Mouse (Mus musculus): ENCODE measurements at regions not wholly inside any gene's neighbourhood (a gene's known extent, or its start where the extent isn't known, plus 50 kb on each side); places are given as distances from the start of the nearest gene placed in this dataset.
"Not testable (repeated sequence)": the region's sequence is repeated elsewhere in the genome, so short reads cannot be mapped to it uniquely, and the experiment has no call there.

DNA sequence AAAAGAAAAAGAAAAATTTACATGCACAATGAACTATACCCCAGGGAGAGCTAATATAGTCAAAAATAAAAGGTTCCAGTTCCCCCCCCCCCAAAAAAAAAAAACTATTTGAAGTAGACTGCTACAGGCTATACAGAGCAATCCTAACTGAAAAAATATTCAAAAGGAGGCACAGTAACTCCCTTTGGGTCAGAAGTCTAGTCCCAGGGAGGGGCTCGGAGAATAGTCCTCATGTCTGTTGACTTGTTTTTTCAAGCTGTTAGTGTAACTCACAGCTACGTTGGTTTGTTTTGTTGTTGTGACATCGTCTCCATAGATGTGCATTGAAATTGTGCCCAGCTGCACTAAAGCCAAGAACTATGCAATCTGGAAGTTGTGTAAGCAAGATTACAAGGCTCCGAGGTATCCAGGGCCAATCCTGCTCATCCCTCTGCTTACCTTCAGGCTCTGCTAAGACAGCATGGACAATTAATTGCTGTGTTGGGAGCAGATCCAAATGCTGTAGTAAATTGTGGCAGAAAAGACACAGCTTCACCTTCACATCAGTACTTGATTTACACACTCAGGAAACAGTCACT lies 137.2 kb upstream of the Pnpt1 start:
- CTCF ChIA-PET: no interaction called here

DNA sequence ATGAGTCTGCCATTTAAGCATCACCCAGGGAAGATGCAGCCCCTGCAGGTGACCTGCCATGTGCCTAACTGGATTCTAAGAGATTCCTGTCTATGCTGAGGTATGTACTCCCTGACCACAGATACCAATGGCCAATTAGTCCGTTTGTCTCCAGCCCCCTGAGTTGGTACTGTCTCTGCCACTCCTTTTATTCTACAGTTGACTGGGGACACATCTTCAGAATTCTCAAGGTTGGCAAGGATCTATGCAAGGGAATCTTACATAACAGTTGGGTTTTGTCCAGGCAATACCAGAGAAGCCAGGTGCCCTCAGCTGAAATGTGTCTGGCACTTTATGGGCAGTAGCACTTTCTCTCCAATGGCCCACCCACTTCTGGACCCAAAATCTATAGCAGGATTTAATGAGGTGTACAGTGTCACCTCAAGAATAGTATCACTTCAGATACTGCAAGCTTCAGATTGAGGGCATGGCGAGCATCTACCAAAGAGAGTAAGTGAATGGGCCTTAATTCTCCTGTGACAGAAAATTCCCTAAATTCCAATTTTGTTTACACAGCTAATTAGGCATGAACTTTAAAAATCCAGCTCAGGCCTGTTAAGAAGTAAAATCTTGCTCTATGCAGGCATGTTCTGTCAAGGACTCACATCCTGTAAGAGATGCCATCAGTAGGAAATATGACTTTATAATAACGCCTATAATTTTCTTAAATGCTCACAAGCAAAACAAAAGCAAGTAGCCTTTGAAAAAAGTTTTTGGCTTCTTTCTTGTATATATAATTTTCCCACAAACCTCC lies 132.0 kb upstream of the Pnpt1 start:
- CTCF ChIA-PET: no interaction called here

- CTCF ChIA-PET: no interaction called here
Observed at GRCm38 (mm10) chr11:28999196-28999595, 131.3 kb upstream of the Pnpt1 start.

GRCm38 (mm10) chr11:28999620-29000019 lies 130.9 kb upstream of the Pnpt1 start:
- CTCF ChIA-PET: no interaction called here

DNA sequence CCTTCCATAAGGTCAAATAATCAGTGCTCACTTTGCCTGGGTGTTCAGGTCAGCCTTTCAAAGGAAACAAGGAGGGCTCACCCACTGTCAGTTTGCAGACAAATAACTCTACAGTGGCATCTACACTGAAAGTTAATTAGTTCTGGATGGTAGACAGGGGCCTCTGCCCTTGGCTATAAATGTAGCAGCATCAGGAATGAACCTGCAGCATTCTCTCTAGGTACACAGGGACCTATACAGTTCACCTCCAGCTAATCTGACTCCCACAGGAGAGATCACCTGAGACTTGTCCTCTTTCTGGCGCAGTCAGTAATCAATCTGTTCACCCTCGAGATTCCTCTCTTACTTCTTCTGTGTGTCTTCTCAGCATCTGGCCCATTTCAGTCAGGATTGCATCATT lies 130.3 kb upstream of the Pnpt1 start:
- CTCF ChIA-PET: no interaction called here

- CTCF ChIA-PET: no interaction called here
Observed at GRCm38 (mm10) chr11:29017406-29017805, 113.1 kb upstream of the Pnpt1 start.

DNA sequence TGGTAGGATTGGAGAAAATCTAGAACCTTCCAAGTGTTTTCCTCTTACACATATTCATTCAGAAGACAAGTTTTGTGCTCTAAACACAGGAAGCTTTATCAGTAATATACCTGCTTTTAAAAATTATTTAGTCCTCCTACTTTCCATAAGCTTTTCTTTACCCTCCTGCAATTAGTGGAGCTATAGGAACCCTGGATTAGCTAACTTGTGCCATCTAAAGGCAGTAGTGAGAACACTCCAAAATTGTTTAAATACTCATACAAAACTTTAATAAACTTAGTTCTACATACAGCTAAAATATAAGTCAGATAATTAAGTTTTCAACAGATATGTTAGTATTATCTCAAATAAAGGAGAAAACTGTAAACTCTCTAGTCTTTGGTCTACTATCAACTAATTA lies 89.7 kb upstream of the Pnpt1 start:
- CTCF ChIA-PET: no interaction called here

GRCm38 (mm10) chr11:29047985-29048610 lies 82.4 kb upstream of the Pnpt1 start:
- CTCF ChIA-PET: not testable (repeated sequence)

DNA sequence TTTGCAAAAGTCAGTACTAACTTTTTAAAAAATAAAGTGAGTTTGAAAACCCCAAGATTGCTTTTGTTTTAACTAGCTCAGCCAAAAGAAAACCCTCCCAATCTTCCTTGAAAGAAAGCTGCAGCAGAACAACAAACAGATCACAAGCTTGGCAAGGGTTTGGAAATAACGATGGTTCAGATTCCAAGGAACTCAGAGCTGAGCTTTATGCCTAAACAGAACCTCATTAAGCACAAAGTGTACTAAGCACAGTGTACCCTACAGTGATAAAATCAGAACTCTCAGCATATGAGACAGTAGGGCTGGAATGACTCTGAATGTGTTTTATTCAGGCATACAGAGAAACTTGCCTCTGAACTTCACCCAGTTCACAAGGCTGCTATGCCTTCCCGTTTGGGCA lies 77.9 kb upstream of the Pnpt1 start:
- CTCF ChIA-PET: no interaction called here

DNA sequence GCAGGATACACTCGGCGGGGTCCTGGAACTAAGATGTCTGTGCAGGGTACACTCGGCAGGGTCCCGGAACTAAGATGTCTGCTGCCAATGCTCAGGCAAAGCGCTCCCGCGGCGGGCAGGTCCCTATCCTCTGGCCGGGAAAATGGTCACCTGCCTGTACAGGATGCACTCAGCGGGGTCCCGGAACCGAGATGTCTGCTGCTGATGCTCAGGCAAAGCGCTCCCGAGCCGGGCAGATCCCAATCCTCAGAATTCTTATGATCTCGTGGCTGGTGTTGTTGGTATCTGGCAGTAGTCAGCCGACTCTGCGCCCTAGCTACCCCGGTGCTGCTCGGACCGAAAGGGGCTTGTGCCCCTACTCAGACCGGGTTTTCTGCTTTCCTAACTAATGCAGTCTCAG lies 61.0 kb upstream of the Pnpt1 start:
- CTCF ChIA-PET: interaction anchor here (0.6 kb wide), 1 partner anchor 67 kb away, joined by 3 read pairs; no protein-coding TSS in a partner anchor

- CTCF ChIA-PET: no interaction called here
Observed at GRCm38 (mm10) chr11:29072231-29072630, 58.3 kb upstream of the Pnpt1 start.

Measured in spleen, embryonic (tissue).